Mouse (Mus musculus) heart, embryonic 12.5 days (tissue): ENCODE results near the gene Tomm7. TPM values are rescaled to one million over a fixed set of nuclear protein-coding genes. Genes with fewer than 3 reads are reported as not detected.
"Not testable (repeated sequence)": the region's sequence is repeated elsewhere in the genome, so short reads cannot be mapped to it uniquely, and the experiment has no call there.

Source experiments
- ATAC-seq: fragments of 200-750 bp; cut with Nextera tagmentation; 2 replicates; pipeline ENCODE4 v1.8.0; 2017; ENCODE audit warnings: moderate TSS enrichment, moderate library complexity; ENCODE audit not compliant: insufficient number of reproducible peaks, low FRiP score
- H3K27ac ChIP-seq: fragments of 300-500 bp; sonication (generic); 2 replicates; pipeline ENCODE4 v1.5.1; 2016; ENCODE audit warnings: mild to moderate bottlenecking, moderate library complexity; ENCODE audit not compliant: poor library complexity, severe bottlenecking
- H3K27me3 ChIP-seq: fragments of 300-500 bp; sonication (generic); replicated peaks from 2 replicates; pipeline ENCODE4 v1.6.1; 2016; ENCODE audit warnings: mild to moderate bottlenecking, moderate library complexity
- H3K36me3 ChIP-seq: fragments of 300-500 bp; sonication (generic); 2 replicates; pipeline ENCODE4 v1.6.1; 2016; ENCODE audit warnings: mild to moderate bottlenecking, moderate library complexity
- H3K4me1 ChIP-seq: fragments of 300-500 bp; sonication (generic); replicated peaks from 2 replicates; pipeline ENCODE4 v1.6.1; 2016; ENCODE audit warnings: mild to moderate bottlenecking
- H3K4me2 ChIP-seq: fragments of 300-500 bp; sonication (generic); 2 replicates; pipeline ENCODE4 v1.6.1; 2016; ENCODE audit warnings: mild to moderate bottlenecking, moderate library complexity
- H3K4me3 ChIP-seq: fragments of 300-500 bp; sonication (generic); 2 replicates; pipeline ENCODE4 v1.5.1; 2016; ENCODE audit warnings: mild to moderate bottlenecking
- H3K9ac ChIP-seq: fragments of 300-500 bp; sonication (generic); 2 replicates; pipeline ENCODE4 v1.6.1; 2016; ENCODE audit warnings: mild to moderate bottlenecking, moderate library complexity
- H3K9me3 ChIP-seq: fragments of 300-500 bp; sonication (generic); replicated peaks from 2 replicates; pipeline ENCODE4 v1.6.1; 2016; ENCODE audit warnings: mild to moderate bottlenecking, moderate library complexity
- WGBS: fragments of 180-500 bp; shearing (Covaris S2); methylation state at CpG from one replicate; pipeline ENCODE4 v1.1.7; 2016; 5-methylcytosine and 5-hydroxymethylcytosine counted together
- polyA plus RNA-seq: library from polyadenylated mRNA; unstranded; fragments of >200 nt; fragmentation: Nextera tagmentation; extraction: Ambion mirVana; gene quantifications from 2 replicates; pipeline ENCODE4 v1.2.1, GENCODE M21; 2016

Gene Tomm7
- polyA plus RNA-seq = 96.3 and 96.9 TPM in 2 replicates

DNA sequence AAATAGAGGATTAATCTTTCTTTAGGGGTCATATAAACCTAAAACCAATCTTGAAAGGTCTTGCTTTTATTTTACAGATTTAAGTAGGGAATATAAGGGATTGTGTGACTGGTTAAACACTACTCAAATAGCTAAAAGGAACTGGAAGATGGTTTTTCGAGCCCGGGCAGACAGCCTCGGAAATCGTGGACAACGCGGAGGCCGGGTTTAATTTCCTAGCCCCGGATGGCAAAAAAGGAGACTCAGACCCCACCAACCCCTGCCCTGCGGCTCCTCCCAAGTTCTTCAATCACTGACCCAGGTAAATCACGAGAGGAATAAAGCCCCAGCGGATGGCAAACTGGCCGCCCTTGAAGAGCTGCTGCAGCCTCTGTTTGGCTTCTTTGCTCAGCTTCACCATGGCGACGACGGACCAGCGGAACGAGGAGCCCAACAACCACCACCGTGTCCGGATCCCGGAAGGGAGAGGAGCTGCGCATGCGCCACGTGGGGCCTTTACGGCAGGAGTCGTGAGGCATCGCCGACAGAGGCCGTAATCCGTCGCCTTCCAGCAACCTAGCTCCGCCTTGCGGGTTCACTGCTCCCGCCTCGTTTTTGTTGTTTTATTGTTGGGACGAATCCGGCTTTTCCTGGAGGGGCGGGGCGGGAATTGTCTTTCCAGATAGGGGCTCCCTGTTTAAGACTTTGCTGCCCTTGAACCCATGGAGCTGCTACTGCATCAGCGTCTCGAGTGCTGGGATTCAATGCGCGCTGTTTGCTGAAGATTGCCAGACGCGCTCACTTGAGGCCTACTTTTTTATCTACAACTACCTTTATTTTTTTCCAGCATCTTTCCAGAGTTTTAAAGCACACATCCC is at the start of gene Tomm7:
Gene Tomm7 (minus strand): TSS at position 488 of the 857 bp plus-strand sequence.
- peaks cover 14% of the 10 kb centered on the region for H3K36me3 ChIP-seq
- peak within 1 kb of the TSS; percentile 68 for H3K4me2 ChIP-seq
- ATAC-seq = peak; percentile 94
- peak within 1 kb of the TSS; percentile 82 for H3K27ac ChIP-seq
- no peaks in the 10 kb centered on the region for H3K27me3 ChIP-seq
- H3K4me3 ChIP-seq = peak within 1 kb of the TSS; percentile 80
- under 1% methylated on average over 44 of the region's 44 CpGs for WGBS
- H3K9me3 ChIP-seq = no peaks in the 10 kb centered on the region
- peaks cover 10% of the 10 kb centered on the region for H3K4me1 ChIP-seq
- H3K9ac ChIP-seq = peak within 1 kb of the TSS; percentile 82

GRCm38 (mm10) chr5:23893156-23893863 is 49.3 kb upstream of the Tomm7 start:
- H3K4me2 ChIP-seq = no peak overlapping the region
- no peak overlapping the region for H3K27ac ChIP-seq
- peaks cover 4% of the 10 kb centered on the region; the same call in 1 of the 2 replicates for H3K4me1 ChIP-seq
- no peaks in the 10 kb centered on the region for H3K9me3 ChIP-seq
- ATAC-seq = no peak
- WGBS = 77% methylated on average over 5 of the region's 5 CpGs
- H3K36me3 ChIP-seq = no peaks in the 10 kb centered on the region
- peaks cover 3% of the 10 kb centered on the region; the same call in 1 of the 2 replicates for H3K27me3 ChIP-seq
- H3K9ac ChIP-seq = no peak overlapping the region
- H3K4me3 ChIP-seq = no peak overlapping the region

DNA sequence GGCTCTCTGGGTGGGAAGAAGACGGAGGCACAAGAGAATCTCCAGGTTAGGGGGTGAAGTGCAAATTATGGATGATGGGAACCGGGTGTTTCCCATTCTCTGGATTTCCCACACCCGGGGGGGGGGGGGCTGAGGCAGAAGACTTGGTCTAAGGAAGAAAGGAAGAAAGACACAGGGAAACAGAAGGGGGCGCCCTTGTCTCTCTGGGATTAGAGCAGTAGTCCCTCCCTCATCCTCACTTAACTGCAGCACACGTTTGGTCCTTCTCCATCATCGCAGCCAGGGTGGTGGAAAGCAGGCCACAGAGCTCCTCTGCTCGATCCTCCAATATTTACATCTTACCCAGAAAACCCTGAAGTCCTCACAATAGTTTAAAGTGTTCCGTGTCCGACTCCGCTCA is 46.8 kb upstream of the Tomm7 start:
- WGBS = 37% methylated on average over 10 of the region's 10 CpGs
- Histone ChIP-seq H3K4me3 (no peak overlapping the region), H3K36me3 (no peaks in the 10 kb centered on the region), H3K27me3 (peaks cover 3% of the 10 kb centered on the region; the same call in 1 of the 2 replicates), H3K4me2 (no peak overlapping the region), H3K4me1 (peaks cover 4% of the 10 kb centered on the region; the same call in 1 of the 2 replicates), H3K9me3 (no peaks in the 10 kb centered on the region; the same call in 1 of the 2 replicates), H3K27ac (no peak overlapping the region), H3K9ac (no peak overlapping the region)
- ATAC-seq = peak; percentile 61; the same call in 1 of the 2 replicates

DNA sequence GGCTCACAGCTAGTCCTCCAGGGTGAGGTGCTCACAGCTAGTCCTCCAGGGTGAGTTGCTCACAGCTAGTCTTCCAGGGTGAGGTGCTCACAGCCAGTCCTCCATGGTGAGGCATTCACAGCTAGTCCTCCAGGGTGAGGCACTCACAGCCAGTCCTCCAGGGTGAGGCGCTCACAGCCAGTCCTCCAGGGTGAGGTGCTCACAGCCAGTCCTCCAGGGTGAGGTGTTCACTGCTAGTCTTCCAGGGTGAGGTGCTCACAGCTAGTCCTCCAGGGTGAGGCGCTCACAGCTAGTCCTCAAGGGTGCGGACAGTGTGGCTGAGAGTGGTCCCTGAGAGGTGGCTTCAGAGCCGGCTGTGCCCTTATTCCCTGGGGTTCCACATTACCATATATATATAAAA is 45.5 kb upstream of the Tomm7 start:
- ATAC-seq = no peak
- H3K27me3 ChIP-seq = peaks cover 3% of the 10 kb centered on the region; the same call in 1 of the 2 replicates
- H3K4me2 ChIP-seq = no peak overlapping the region
- no peaks in the 10 kb centered on the region; the same call in 1 of the 2 replicates for H3K9me3 ChIP-seq
- no peak overlapping the region for H3K27ac ChIP-seq
- 0 out of 2 replicates have a peak overlapping the region, but pooled peaks have one; percentile 6 for H3K9ac ChIP-seq
- H3K36me3 ChIP-seq = no peaks in the 10 kb centered on the region
- H3K4me1 ChIP-seq = peaks cover 5% of the 10 kb centered on the region; the same call in 1 of the 2 replicates
- 71% methylated on average over 4 of the region's 4 CpGs for WGBS
- no peak overlapping the region for H3K4me3 ChIP-seq

DNA sequence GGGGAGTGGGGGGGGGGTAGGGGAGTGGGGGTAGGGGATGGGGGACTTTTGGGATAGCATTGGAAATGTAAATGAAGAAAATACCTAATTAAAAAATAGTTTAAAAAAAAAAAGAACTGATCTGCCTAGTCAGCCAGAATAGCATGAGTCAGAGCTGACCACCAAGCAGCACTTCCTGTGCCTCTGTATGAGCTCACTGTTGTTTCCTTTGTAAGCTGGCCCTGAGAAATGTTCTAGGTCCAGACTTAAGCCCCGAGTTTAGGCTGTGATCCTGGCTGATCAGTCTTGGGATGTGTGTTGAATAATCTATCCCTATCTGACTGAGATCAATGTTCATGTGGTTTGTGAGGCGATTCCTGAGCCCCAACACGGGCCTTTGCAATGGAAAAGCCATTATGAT is 43.1 kb upstream of the Tomm7 start:
- peaks cover 3% of the 10 kb centered on the region; the same call in 1 of the 2 replicates for H3K27me3 ChIP-seq
- 55% methylated on average over 3 of the region's 3 CpGs for WGBS
- H3K4me1 ChIP-seq = 0 out of 2 replicates have a peak, but pooled peaks cover 6% of the 10 kb centered on the region
- peaks cover 2% of the 10 kb centered on the region; the same call in 1 of the 2 replicates for H3K9me3 ChIP-seq
- ATAC-seq = no peak
- no peak overlapping the region for H3K9ac ChIP-seq
- no peak overlapping the region for H3K4me2 ChIP-seq
- no peak overlapping the region for H3K27ac ChIP-seq
- H3K4me3 ChIP-seq = no peak overlapping the region
- no peaks in the 10 kb centered on the region for H3K36me3 ChIP-seq

DNA sequence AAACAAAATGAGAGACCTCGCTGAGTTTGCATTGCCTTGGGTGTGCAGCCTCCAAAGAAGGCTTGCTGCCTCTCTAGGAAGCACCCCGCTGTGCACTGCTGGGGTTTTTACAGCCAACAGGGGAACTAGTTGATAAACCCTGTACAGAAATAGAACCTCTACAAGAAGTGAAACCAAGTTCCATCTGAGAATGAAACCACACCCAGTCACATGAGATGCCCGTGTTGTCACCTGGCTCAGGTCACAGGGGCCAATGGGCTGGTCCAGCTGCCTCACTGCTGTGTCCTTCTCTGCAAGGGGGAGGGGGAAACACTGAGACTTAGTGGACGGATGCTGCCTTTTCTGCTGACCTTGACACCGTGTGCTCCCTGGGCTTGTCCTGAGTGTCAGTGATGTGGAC is 30.5 kb upstream of the Tomm7 start:
- Histone ChIP-seq H3K4me2 (peak overlapping the region; percentile 52), H3K27ac (peak overlapping the region; percentile 80), H3K36me3 (no peaks in the 10 kb centered on the region), H3K9me3 (no peaks in the 10 kb centered on the region), H3K27me3 (no peaks in the 10 kb centered on the region), H3K9ac (no peak overlapping the region), H3K4me1 (peaks cover 44% of the 10 kb centered on the region), H3K4me3 (peak overlapping the region; percentile 18; the same call in 1 of the 2 replicates)
- peak; percentile 67 for ATAC-seq
- 32% methylated on average over 5 of the region's 5 CpGs for whole genome bisulfite sequencing

GRCm38 (mm10) chr5:23872586-23872985 is 28.6 kb upstream of the Tomm7 start:
- H3K27me3 ChIP-seq = no peaks in the 10 kb centered on the region
- peaks cover 40% of the 10 kb centered on the region for H3K4me1 ChIP-seq
- H3K36me3 ChIP-seq = no peaks in the 10 kb centered on the region
- WGBS = 59% methylated on average over 6 of the region's 6 CpGs
- ATAC-seq = no peak
- H3K4me2 ChIP-seq = no peak overlapping the region
- H3K4me3 ChIP-seq = no peak overlapping the region
- H3K27ac ChIP-seq = no peak overlapping the region
- H3K9me3 ChIP-seq = no peaks in the 10 kb centered on the region
- no peak overlapping the region for H3K9ac ChIP-seq

DNA sequence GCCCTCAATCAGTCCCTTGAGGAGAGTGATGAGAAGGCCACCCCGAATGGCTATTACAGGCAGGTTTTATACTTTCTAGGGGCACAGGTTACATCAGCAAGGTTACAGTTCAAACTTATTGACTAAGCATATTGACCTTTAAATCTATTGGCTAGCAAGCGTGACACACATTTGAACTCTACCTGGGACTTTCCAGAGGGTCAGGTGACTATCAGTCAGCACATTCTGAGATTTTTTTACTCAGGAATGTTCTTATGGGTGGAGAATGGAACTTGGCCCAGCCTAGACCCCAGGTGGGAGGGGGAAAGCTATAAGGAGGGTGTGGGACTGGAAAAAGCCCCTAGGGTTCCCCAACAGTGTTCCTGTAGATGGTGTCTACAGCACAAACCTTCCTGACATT is 27.4 kb upstream of the Tomm7 start:
- H3K9me3 ChIP-seq, H3K4me3 ChIP-seq, H3K27ac ChIP-seq, ATAC-seq, H3K27me3 ChIP-seq, H3K36me3 ChIP-seq, H3K4me2 ChIP-seq, H3K9ac ChIP-seq: not testable (repeated sequence)
- peaks cover 35% of the 10 kb centered on the region for H3K4me1 ChIP-seq
- WGBS = 79% methylated on average over 2 of the region's 2 CpGs

- no peak for ATAC-seq
Measured at GRCm38 (mm10) chr5:23865941-23866340, 22.0 kb upstream of the Tomm7 start.

DNA sequence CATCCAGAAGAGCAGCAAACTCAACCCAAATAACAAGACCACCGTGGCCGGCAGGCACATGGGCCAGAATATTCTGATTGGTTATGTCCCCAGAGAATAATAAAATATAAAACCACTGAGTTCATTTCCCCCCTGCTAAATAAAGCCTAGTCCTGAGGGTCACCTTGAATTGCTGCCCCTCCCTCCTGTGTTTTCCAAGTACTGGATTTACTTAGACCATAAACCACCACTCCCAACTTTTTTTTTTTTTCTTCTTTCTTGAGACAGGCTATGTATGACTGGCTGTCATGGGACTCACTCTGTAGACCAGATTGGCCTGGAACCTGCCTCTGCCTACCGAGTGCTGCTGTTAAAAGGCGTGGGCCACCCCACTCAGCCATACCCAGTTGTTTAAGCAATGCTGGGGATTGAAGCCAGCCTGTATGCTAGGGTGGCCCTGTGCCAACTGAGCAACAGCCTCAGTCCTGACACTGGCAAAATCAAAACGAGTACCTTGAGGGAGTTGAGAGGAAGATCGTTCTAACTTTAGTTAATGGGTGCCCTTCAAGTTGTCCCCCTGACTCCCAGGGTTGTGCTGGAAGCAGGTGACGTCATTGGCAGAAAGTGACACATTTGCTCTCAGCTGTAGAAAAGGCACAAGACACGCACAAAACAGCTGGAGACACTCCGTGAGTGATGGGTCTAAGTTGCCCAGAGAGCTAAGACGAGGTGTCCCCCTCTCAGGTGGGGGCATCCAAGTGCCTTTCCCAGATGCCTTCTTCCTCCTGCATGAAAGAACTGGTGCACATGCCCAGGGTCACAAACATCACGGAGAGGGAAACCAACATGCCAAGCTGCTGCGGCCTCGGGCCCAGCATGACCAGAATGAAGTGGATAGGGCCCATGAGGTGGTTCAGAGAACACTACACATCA is 20.3 kb upstream of the Tomm7 start:
- no peak overlapping the region for H3K4me3 ChIP-seq
- H3K4me2 ChIP-seq = no peak overlapping the region
- 78% methylated on average over 13 of the region's 13 CpGs for WGBS
- no peaks in the 10 kb centered on the region for H3K9me3 ChIP-seq
- peaks cover 16% of the 10 kb centered on the region; the same call in 1 of the 2 replicates for H3K4me1 ChIP-seq
- no peaks in the 10 kb centered on the region for H3K27me3 ChIP-seq
- H3K36me3 ChIP-seq = peaks cover 5% of the 10 kb centered on the region
- ATAC-seq = no peak
- H3K9ac ChIP-seq = no peak overlapping the region
- no peak overlapping the region for H3K27ac ChIP-seq

More at GRCm38 (mm10) chr5:23865941-23866340, 22.0 kb upstream of the Tomm7 start:
- Histone ChIP-seq H3K36me3 (no peaks in the 10 kb centered on the region), H3K4me3 (no peak overlapping the region), H3K4me2 (no peak overlapping the region), H3K9ac (no peak overlapping the region), H3K9me3 (no peaks in the 10 kb centered on the region), H3K4me1 (peaks cover 16% of the 10 kb centered on the region; the same call in 1 of the 2 replicates), H3K27ac (no peak overlapping the region), H3K27me3 (no peaks in the 10 kb centered on the region)
- 79% methylated on average over 5 of the region's 5 CpGs for WGBS
